8 mouse cellular contexts compared by ENCODE assay signal in the genomic region with DNA sequence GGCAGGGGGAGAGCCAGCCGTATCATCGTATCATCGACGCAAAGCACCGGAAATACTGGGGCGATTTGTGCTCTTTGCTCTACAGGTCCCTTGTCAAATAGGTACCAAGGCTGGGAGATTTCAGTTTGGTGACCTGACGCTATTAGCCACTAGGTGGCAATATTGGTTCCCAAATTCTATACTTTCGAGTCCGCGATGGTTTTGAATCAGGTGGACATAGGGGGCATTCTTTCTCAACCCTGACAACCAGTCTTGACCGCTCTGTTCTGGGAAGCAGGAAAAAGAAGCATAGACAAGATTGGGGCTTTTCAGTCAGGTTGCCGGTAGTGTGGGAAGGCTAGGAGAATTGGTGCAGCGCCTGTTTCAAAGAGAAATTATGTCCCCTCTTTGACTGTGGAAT. TPM values are rescaled to one million over a fixed set of nuclear protein-coding genes. Genes with fewer than 3 reads are reported as not detected.
DNase-seq lines count a peak whose midpoint lies in the region; ATAC-seq and TF ChIP-seq lines count a peak whose summit lies in the region.

No protein-coding gene starts in this region.

- peaks cover 51% of the 10 kb centered on the region for H3K27me3 ChIP-seq in liver, embryonic 15.5 days
- H3K27me3 ChIP-seq in neural tube, embryonic 12.5 days (replicated peaks) = no peaks in the 10 kb centered on the region
- no peaks in the 10 kb centered on the region for H3K27me3 ChIP-seq in stomach, postnatal 0 days (ENCODE audit: control insufficient read depth, insufficient read depth, low read length)

- peak overlapping the region; percentile 23 to 41; a peak in 3 of 4 replicates for H3K4me3 ChIP-seq in ES-E14 (ENCODE audit: insufficient read depth in 1 of 2, low read depth in 1 of 2, low read length in 2 of 2, poor library complexity in 1 of 2, severe bottlenecking in 1 of 2)
- H3K4me3 ChIP-seq in liver, embryonic 15.5 days (replicated peaks) = peak overlapping the region; percentile 45
- H3K4me3 ChIP-seq in neural tube, embryonic 12.5 days = peak overlapping the region; percentile 27
- H3K4me3 ChIP-seq in stomach, postnatal 0 days (ENCODE audit: low read depth, low read length) = peak overlapping the region; percentile 39

- DNase-seq in ES-E14 (ENCODE audit: low read depth, low spot score) = peak; percentile 91
- peak; percentile 76 for DNase-seq in c-Kit-negative CD71-positive TER-119-positive erythroid progenitor cells, embryonic 14.5 days (ENCODE audit: low read depth, low spot score)
- DNase-seq in fibroblast of lung, adult 2 months (ENCODE audit: low read depth) = peak; percentile 42
- peak; percentile 80 to 81 for DNase-seq in heart, postnatal 10 days
- peak; percentile 68 to 76 for DNase-seq in kidney, postnatal 4 days
- DNase-seq in stomach, postnatal 0 days (ENCODE audit: low spot score) = peak; percentile 67

- no peak overlapping the region for H3K27ac ChIP-seq in ES-E14 (ENCODE audit: insufficient read depth, low read depth, low read length, poor library complexity, severe bottlenecking)
- no peak overlapping the region for H3K27ac ChIP-seq in liver, embryonic 15.5 days (replicated peaks)
- H3K27ac ChIP-seq in neural tube, embryonic 12.5 days = no peak overlapping the region
- H3K27ac ChIP-seq in stomach, postnatal 0 days (replicated peaks) = no peak overlapping the region

- in situ Hi-C loops in ES-E14 (cut with MboI; ENCODE audit: low sequenced_read_pairs in 2 of 2, unreplicated experiment in 2 of 2) = loop anchor here in 1 of 2 experiments (10.0 kb wide), 1 partner anchor 71 kb away; the partner anchor contains the start of gene Slc7a8

- no peak for TF ChIP-seq EP300 in stomach, postnatal 0 days (optimal IDR thresholded peaks at IDR 0.05)

- peak; percentile 89 for TF ChIP-seq CTCF in stomach, postnatal 0 days (IDR thresholded peaks at IDR 0.05; ENCODE audit: low read depth)

- peaks cover 0 to 7% of the 10 kb centered on the region in 2 experiments; a peak in 1 of 4 replicates for H3K4me1 ChIP-seq in ES-E14 (ENCODE audit: control insufficient read depth in 2 of 2, insufficient read depth in 2 of 2, low read length in 2 of 2, poor library complexity in 1 of 2)
- peaks cover 18% of the 10 kb centered on the region for H3K4me1 ChIP-seq in liver, embryonic 15.5 days (replicated peaks)
- H3K4me1 ChIP-seq in neural tube, embryonic 12.5 days = 0 out of 2 replicates have a peak, but pooled peaks cover 7% of the 10 kb centered on the region
- H3K4me1 ChIP-seq in stomach, postnatal 0 days (replicated peaks; ENCODE audit: control insufficient read depth, insufficient read depth) = no peaks in the 10 kb centered on the region

- no peak overlapping the region for H3K9ac ChIP-seq in ES-E14 (ENCODE audit: insufficient read depth, low read depth, low read length, poor library complexity, severe bottlenecking)
- no peak overlapping the region for H3K9ac ChIP-seq in liver, embryonic 15.5 days
- H3K9ac ChIP-seq in neural tube, embryonic 12.5 days = peak overlapping the region; percentile 17; the same call in 1 of the 2 replicates
- no peak overlapping the region for H3K9ac ChIP-seq in stomach, postnatal 0 days (ENCODE audit: low read length)

- no peaks in the 10 kb centered on the region for H3K36me3 ChIP-seq in ES-E14 (ENCODE audit: control insufficient read depth, insufficient read depth, low read length, poor library complexity, severe bottlenecking)
- no peaks in the 10 kb centered on the region for H3K36me3 ChIP-seq in liver, embryonic 15.5 days (replicated peaks)
- no peaks in the 10 kb centered on the region for H3K36me3 ChIP-seq in neural tube, embryonic 12.5 days
- H3K36me3 ChIP-seq in stomach, postnatal 0 days (ENCODE audit: control insufficient read depth, insufficient read depth, low read length) = no peaks in the 10 kb centered on the region

- ATAC-seq in liver, embryonic 15.5 days (ENCODE audit: insufficient read depth) = no peak
- ATAC-seq in neural tube, embryonic 12.5 days (ENCODE audit: low FRiP score, low read depth) = peak; percentile 79
- peak; percentile 50; the same call in 1 of the 2 replicates for ATAC-seq in stomach, postnatal 0 days (ENCODE audit: low FRiP score, low TSS enrichment)

- peak overlapping the region; percentile 70 for H3K4me2 ChIP-seq in liver, embryonic 15.5 days
- H3K4me2 ChIP-seq in neural tube, embryonic 12.5 days (replicated peaks) = peak overlapping the region; percentile 64
- H3K4me2 ChIP-seq in stomach, postnatal 0 days (replicated peaks; ENCODE audit: low read depth) = peak overlapping the region; percentile 67

- under 1% methylated on average over 13 of the region's 13 CpGs for WGBS in liver, embryonic 15.5 days (ENCODE audit: insufficient replicate concordance)
- 2% methylated on average over 13 of the region's 13 CpGs for WGBS in neural tube, embryonic 12.5 days
- WGBS in stomach, postnatal 0 days = 2% methylated on average over 13 of the region's 13 CpGs

- intact Hi-C loops in heart, postnatal 10 days (cut with DNase I) = loop anchor here (1.0 to 2.0 kb wide), 3 partner anchors 72 to 146 kb away; no protein-coding TSS in a partner anchor

- no peaks in the 10 kb centered on the region for H3K9me3 ChIP-seq in ES-E14 (ENCODE audit: control insufficient read depth, insufficient read depth, low read depth, low read length)
- H3K9me3 ChIP-seq in liver, embryonic 15.5 days (replicated peaks) = no peaks in the 10 kb centered on the region
- no peaks in the 10 kb centered on the region for H3K9me3 ChIP-seq in neural tube, embryonic 12.5 days
- H3K9me3 ChIP-seq in stomach, postnatal 0 days (ENCODE audit: control insufficient read depth, low read length) = no peaks in the 10 kb centered on the region

TF ChIP-seq in ES-E14, 5 proteins besides CTCF, POLR2A, EP300 and RAD21:
- TF ChIP-seq ZC3H11A (IDR thresholded peaks at IDR 0.05; ENCODE audit: borderline replicate concordance, low read depth, low read length) (peak; percentile 86), MAFK (IDR thresholded peaks at IDR 0.05; ENCODE audit: insufficient read depth, low read depth, low read length) (0 out of 2 replicates have a peak, but pooled peaks have one; percentile 2), CHD2 (IDR thresholded peaks at IDR 0.05; ENCODE audit: low read depth, low read length) (no peak)

RNA-seq across cellular contexts. Expression of gene Cebpe, which starts 2.1 kb away (rescaled TPM):
- total RNA-seq in ES-E14 (2012; rRNA removed) = 0.26 TPM in 1 of 2 replicates, not detected in the other
- not detected for total RNA-seq in heart, postnatal 10 days (2021)
- polyA plus RNA-seq in liver, embryonic 15.5 days (2015; fragmentation: Nextera tagmentation; extraction: Ambion mirVana) = 10.6 and 12.6 TPM in 2 replicates
- polyA plus RNA-seq in neural tube, embryonic 12.5 days (2016; fragmentation: Nextera tagmentation; extraction: Ambion mirVana) = 0.15 TPM in 1 of 2 replicates, not detected in the other
- 0.10 TPM in 1 of 2 replicates, not detected in the other for polyA plus RNA-seq in stomach, postnatal 0 days (2015; fragmentation: Nextera tagmentation; extraction: Ambion mirVana)

RNA-seq across cellular contexts. Expression of gene Gm29776, which starts 15.5 kb away (rescaled TPM):
- 0.09 and 0.26 TPM in 2 replicates for total RNA-seq in ES-E14 (2012; rRNA removed)
- total RNA-seq in heart, postnatal 10 days (2021) = under 1 TPM; 0.10 TPM
- 0.05 TPM in 1 of 2 replicates, not detected in the other for polyA plus RNA-seq in liver, embryonic 15.5 days (2015; fragmentation: Nextera tagmentation; extraction: Ambion mirVana)
- 0.10 and 0.17 TPM in 2 replicates for polyA plus RNA-seq in neural tube, embryonic 12.5 days (2016; fragmentation: Nextera tagmentation; extraction: Ambion mirVana)
- 0.08 and 0.11 TPM in 2 replicates for polyA plus RNA-seq in stomach, postnatal 0 days (2015; fragmentation: Nextera tagmentation; extraction: Ambion mirVana)

RNA-seq across cellular contexts. Expression of gene Acin1, which starts 27.4 kb away (rescaled TPM):
- total RNA-seq in ES-E14 (2012; rRNA removed) = 121 and 196 TPM in 2 replicates
- 100 to 1,000 TPM; 104 to 114 TPM for total RNA-seq in heart, postnatal 10 days (2021)
- 47.3 and 48.7 TPM in 2 replicates for polyA plus RNA-seq in liver, embryonic 15.5 days (2015; fragmentation: Nextera tagmentation; extraction: Ambion mirVana)
- polyA plus RNA-seq in neural tube, embryonic 12.5 days (2016; fragmentation: Nextera tagmentation; extraction: Ambion mirVana) = 140 and 167 TPM in 2 replicates
- 37.0 and 46.9 TPM in 2 replicates for polyA plus RNA-seq in stomach, postnatal 0 days (2015; fragmentation: Nextera tagmentation; extraction: Ambion mirVana)

RNA-seq across cellular contexts. Expression of gene 1700123O20Rik, which starts 28.1 kb away (rescaled TPM):
- 26.7 and 34.3 TPM in 2 replicates for total RNA-seq in ES-E14 (2012; rRNA removed)
- total RNA-seq in heart, postnatal 10 days (2021) = 10 to 100 TPM; 19.8 to 21.9 TPM
- polyA plus RNA-seq in liver, embryonic 15.5 days (2015; fragmentation: Nextera tagmentation; extraction: Ambion mirVana) = 39.3 and 39.5 TPM in 2 replicates
- polyA plus RNA-seq in neural tube, embryonic 12.5 days (2016; fragmentation: Nextera tagmentation; extraction: Ambion mirVana) = 92.0 and 93.3 TPM in 2 replicates
- 60.8 and 61.7 TPM in 2 replicates for polyA plus RNA-seq in stomach, postnatal 0 days (2015; fragmentation: Nextera tagmentation; extraction: Ambion mirVana)

Comparison
In these comparisons a context has a peak if more than half of its experiments do, and no peak if none do; other contexts are left out.
1. RNA of gene Cebpe, which starts 2.1 kb away (polyA plus RNA-seq): 10.6 to 12.6 TPM in liver, embryonic 15.5 days; 0.15 TPM in neural tube, embryonic 12.5 days and 0.10 TPM in stomach, postnatal 0 days; every median in the first group is over 10 times any median in the second.
2. Peak in every context shown above with its lines, with median percentiles within 50 percentile points of each other: DNase-seq, H3K4me3 ChIP-seq and H3K4me2 ChIP-seq.